Mouse (Mus musculus) frontal cortex, postnatal 14 days (tissue): ENCODE measurements at regions not wholly inside any gene's neighbourhood (a gene's known extent, or its start where the extent isn't known, plus 50 kb on each side); places are given as distances from the start of the nearest gene placed in this dataset.
A peak's percentile ranks its signal among the peaks of the same experiment; 100 is the strongest.
"Not testable (repeated sequence)": the region's sequence is repeated elsewhere in the genome, so short reads cannot be mapped to it uniquely, and the experiment has no call there.

ENCODE experiments used
- DNase-seq, 2 experiments: peaks; one replicate each; pipeline ENCODE4 v3.0.0; 2022; ENCODE audit warnings: low spot score in 2 of 2

DNA sequence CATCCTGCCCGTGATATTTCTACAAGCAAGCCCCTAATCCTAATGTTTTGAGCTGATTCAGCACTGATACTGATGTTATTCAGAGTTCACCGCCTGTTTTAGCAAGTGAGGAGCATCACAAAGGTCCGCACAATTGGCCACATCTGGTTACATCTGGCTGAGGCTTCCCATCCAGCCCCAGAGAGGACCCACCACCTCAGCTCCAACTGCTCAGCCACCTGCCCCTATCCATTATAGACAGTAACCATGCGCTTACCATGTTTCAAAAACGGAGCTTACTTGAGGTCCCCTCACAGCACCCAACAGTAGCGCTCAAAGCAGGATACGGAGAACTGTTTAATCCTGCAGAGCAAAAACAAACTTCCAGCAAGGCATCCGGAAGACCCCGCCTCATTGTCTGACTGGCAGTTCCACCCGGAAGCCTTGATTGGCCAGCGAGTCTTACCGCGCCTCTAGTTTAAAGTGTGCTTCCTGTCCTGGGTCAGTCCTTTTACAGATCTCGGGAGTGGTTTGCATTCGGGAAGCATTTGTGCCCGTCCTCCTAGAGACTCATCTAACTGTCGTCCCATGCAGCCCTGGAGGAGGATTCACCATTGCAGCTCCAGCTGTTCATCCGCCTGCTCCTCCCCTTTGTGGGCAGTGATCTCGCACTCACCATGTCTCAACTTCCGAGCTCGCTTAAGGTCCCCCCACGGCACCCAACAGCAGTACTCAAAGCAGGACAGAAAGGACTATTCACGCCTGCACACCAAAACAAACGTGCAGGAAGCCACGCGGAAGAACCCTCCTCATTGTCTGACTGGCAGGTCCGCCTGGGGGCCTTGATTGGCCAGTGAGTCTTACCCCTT, 69.9 kb upstream of the Zfp825 start:
- peak; percentile 70 to 73 for DNase-seq

GRCm38 (mm10) chr13:74564331-74564727, 70.5 kb upstream of the Zfp825 start:
- not testable (repeated sequence) for DNase-seq

GRCm38 (mm10) chr13:74569967-74570366, 69.4 kb upstream of the Erap1 start:
- DNase-seq = not testable (repeated sequence)
